Mouse (Mus musculus): Measurements from ENCODE around the gene Znhit6.

- TF ChIP-seq CTCF (conservative IDR thresholded peaks at IDR 0.05 in 1 of 2, IDR thresholded peaks at IDR 0.05 in 1 of 2; ENCODE audit: low read depth in 2 of 2, low read length in 2 of 2): no peak
- no peak for TF ChIP-seq JUND (conservative IDR thresholded peaks at IDR 0.05; ENCODE audit: low read depth, low read length)
- no peak for TF ChIP-seq POLR2A (IDR thresholded peaks at IDR 0.05; ENCODE audit: low read depth, low read length)
- TF ChIP-seq CHD2 (IDR thresholded peaks at IDR 0.05; ENCODE audit: low read length): no peak
- no peak for TF ChIP-seq MAX (IDR thresholded peaks at IDR 0.05; ENCODE audit: low read length)
Observed at GRCm38 (mm10) chr3:145648991-145649851, 73.2 kb downstream of the Znhit6 start.
